Mouse (Mus musculus) ES-E14 (cell line): Measurements from ENCODE around the gene Dnlz.

Experiments used
- MAFK ChIP-seq: IDR thresholded peaks from 2 replicates; pipeline ENCODE4 v1.6.1; 2014; ENCODE audit warnings: mild to moderate bottlenecking, low read depth, low read length, inconsistent platforms; ENCODE audit not compliant: insufficient read depth
- ZNF384 ChIP-seq: IDR thresholded peaks from 2 replicates; pipeline ENCODE4 v1.6.1; 2012; ENCODE audit warnings: low read depth, low read length, inconsistent platforms

DNA sequence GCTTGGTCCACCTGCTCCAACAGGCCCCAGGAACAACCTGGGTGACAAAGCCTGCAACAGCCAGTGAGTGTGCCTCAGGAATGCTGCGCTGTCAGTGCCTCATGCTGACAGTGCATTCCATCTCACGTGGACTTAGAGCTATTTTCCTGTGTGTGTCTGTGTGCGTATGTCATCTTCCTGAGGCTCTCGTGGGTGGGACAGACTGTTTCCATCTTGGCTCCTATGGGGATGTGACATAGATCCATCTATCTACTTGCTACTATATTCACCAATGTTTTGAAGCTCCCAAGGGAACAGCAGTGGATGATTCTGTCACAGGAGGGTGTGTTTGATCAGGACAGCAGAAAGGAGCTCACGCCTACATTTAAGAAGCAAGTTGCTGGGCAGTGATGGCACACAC is 40.0 kb downstream of the Dnlz start:
- TF ChIP-seq ZNF384 (no peak), MAFK (no peak)
